Mouse (Mus musculus) liver, embryonic 14.5 days (tissue): ENCODE results near the gene Ccdc38. TPM values are rescaled to one million over a fixed set of nuclear protein-coding genes. Genes with fewer than 3 reads are reported as not detected.

ENCODE experiments used
- ATAC-seq: fragments of 200-750 bp; cut with Nextera tagmentation; 2 replicates; pipeline ENCODE4 v1.8.0; 2017; ENCODE audit warnings: moderate number of reproducible peaks, mild to moderate bottlenecking, moderate library complexity; ENCODE audit not compliant: insufficient read depth
- DNase-seq, 3 experiments: peaks; one replicate each; pipeline ENCODE4 v3.0.0-alpha.2; 2012 to 2013; ENCODE audit warnings: low read depth in 3 of 3, low spot score in 3 of 3
- H3K27ac ChIP-seq: fragments of 300-500 bp; sonication (generic); 2 replicates; pipeline ENCODE4 v1.5.1; 2014; ENCODE audit warnings: moderate library complexity, mild to moderate bottlenecking, control low read depth, inconsistent platforms
- H3K27me3 ChIP-seq: fragments of 300-500 bp; sonication (generic); 2 replicates; pipeline ENCODE4 v1.6.1; 2014; ENCODE audit warnings: mild to moderate bottlenecking, low read length, moderate library complexity; ENCODE audit not compliant: control insufficient read depth, insufficient read depth
- H3K36me3 ChIP-seq: fragments of 300-500 bp; sonication (generic); replicated peaks from 2 replicates; pipeline ENCODE4 v1.6.1; 2014; ENCODE audit warnings: low read depth; ENCODE audit not compliant: control insufficient read depth, insufficient read depth
- H3K4me1 ChIP-seq, 2 experiments: fragments of 200-500 bp in 1 of 2; fragments of 300-500 bp in 1 of 2; sonication (generic) in 1 of 2; replicated peaks; 2 replicates each; pipeline ENCODE4 v1.6.1; 2012 to 2014; ENCODE audit warnings: antibody characterized with exemption in 1 of 2, inconsistent platforms in 1 of 2, low read length in 1 of 2; ENCODE audit not compliant: control insufficient read depth in 2 of 2, insufficient read depth in 2 of 2
- H3K4me2 ChIP-seq: fragments of 300-500 bp; sonication (generic); 2 replicates; pipeline ENCODE4 v1.6.1; 2014; ENCODE audit warnings: low read depth, mild to moderate bottlenecking, control low read depth, moderate library complexity
- H3K4me3 ChIP-seq, 2 experiments: fragments of 200-500 bp in 1 of 2; fragments of 300-500 bp in 1 of 2; sonication (generic) in 1 of 2; 2 replicates each; pipeline ENCODE4 v1.5.1; 2012 to 2014; ENCODE audit warnings: low read depth in 2 of 2, low read length in 2 of 2, mild to moderate bottlenecking in 2 of 2, control low read depth in 1 of 2, inconsistent platforms in 1 of 2, moderate library complexity in 1 of 2; ENCODE audit not compliant: insufficient read depth in 1 of 2
- H3K9ac ChIP-seq: fragments of 300-500 bp; sonication (generic); replicated peaks from 2 replicates; pipeline ENCODE4 v1.6.1; 2014; ENCODE audit warnings: mild to moderate bottlenecking, control low read depth, moderate library complexity
- H3K9me3 ChIP-seq: fragments of 300-500 bp; sonication (generic); 2 replicates; pipeline ENCODE4 v1.6.1; 2016; ENCODE audit warnings: low read length, mixed read lengths; ENCODE audit not compliant: control insufficient read depth
- CTCF ChIP-seq: IDR thresholded peaks from 2 replicates; pipeline ENCODE4 v1.5.1; 2016; ENCODE audit warnings: antibody characterized with exemption, low read depth, control low read depth
- EP300 ChIP-seq: IDR thresholded peaks from 2 replicates; pipeline ENCODE4 v1.6.1; 2016; ENCODE audit warnings: antibody characterized with exemption, low read depth
- WGBS: fragments of 180-500 bp; shearing (Covaris S2); extraction: QIAGEN DNeasy Blood & Tissue Kit; methylation state at CpG from one replicate; pipeline ENCODE4 v1.1.7; 2014; ENCODE audit not compliant: insufficient replicate concordance; 5-methylcytosine and 5-hydroxymethylcytosine counted together
- polyA plus RNA-seq, 2 experiments: library from polyadenylated mRNA; depleted of rRNA in 1 of 2; stranded (reverse) in 1 of 2; unstranded in 1 of 2; fragments of >200 nt; fragmentation: Nextera tagmentation in 1 of 2; extraction: Ambion mirVana in 1 of 2; gene quantifications; 2 replicates each; pipeline versions ENCODE4 v1.2.1 to v1.2.3; 2012 to 2014

Gene Ccdc38
- polyA plus RNA-seq, 2 experiments = 0.02 to 0.15 TPM

GRCm38 (mm10) chr10:93624151-93624550 is 83.7 kb downstream of the Ccdc38 start:
- TF ChIP-seq CTCF = no peak
- TF ChIP-seq EP300 = no peak
- Histone ChIP-seq H3K4me3 (no peak overlapping the region), H3K4me1 (no peaks in the 10 kb centered on the region), H3K27me3 (no peaks in the 10 kb centered on the region; the same call in 1 of the 2 replicates), H3K9ac (no peak overlapping the region), H3K27ac (no peak overlapping the region), H3K36me3 (no peaks in the 10 kb centered on the region), H3K4me2 (peak overlapping the region; percentile 25; the same call in 1 of the 2 replicates), H3K9me3 (no peaks in the 10 kb centered on the region)
- WGBS = 60% methylated on average over 10 of the region's 10 CpGs
- no peak for DNase-seq
- ATAC-seq = no peak

GRCm38 (mm10) chr10:93630310-93630709 is 89.9 kb downstream of the Ccdc38 start:
- no peak overlapping the region for H3K4me3 ChIP-seq
- H3K36me3 ChIP-seq = no peaks in the 10 kb centered on the region
- DNase-seq = no peak
- H3K9ac ChIP-seq = no peak overlapping the region
- H3K9me3 ChIP-seq = no peaks in the 10 kb centered on the region
- H3K27ac ChIP-seq = no peak overlapping the region
- no peak for ATAC-seq
- H3K27me3 ChIP-seq = no peaks in the 10 kb centered on the region
- WGBS = 79% methylated on average over 5 of the region's 5 CpGs
- H3K4me1 ChIP-seq = no peaks in the 10 kb centered on the region
- H3K4me2 ChIP-seq = no peak overlapping the region
- no peak for TF ChIP-seq CTCF
- no peak for TF ChIP-seq EP300

- TF ChIP-seq CTCF = no peak
- DNase-seq (no peak), ATAC-seq (no peak)
- no peaks in the 10 kb centered on the region; the same call in 1 of the 2 replicates for H3K27me3 ChIP-seq
- H3K4me3 ChIP-seq = no peak overlapping the region
- no peak overlapping the region for H3K9ac ChIP-seq
- no peak overlapping the region for H3K27ac ChIP-seq
- 54% methylated on average over 4 of the region's 4 CpGs for WGBS
- no peaks in the 10 kb centered on the region for H3K36me3 ChIP-seq
- no peaks in the 10 kb centered on the region for H3K9me3 ChIP-seq
- H3K4me1 ChIP-seq = no peaks in the 10 kb centered on the region
- no peak overlapping the region for H3K4me2 ChIP-seq
These were observed 91.7 kb downstream of the Ccdc38 start for GRCm38 (mm10) chr10:93632086-93632485.

- TF ChIP-seq EP300 (no peak), CTCF (no peak)
- Histone ChIP-seq H3K9ac (no peak overlapping the region), H3K9me3 (no peaks in the 10 kb centered on the region), H3K36me3 (no peaks in the 10 kb centered on the region), H3K27ac (no peak overlapping the region), H3K4me1 (no peaks in the 10 kb centered on the region), H3K4me3 (no peak overlapping the region), H3K27me3 (no peaks in the 10 kb centered on the region; the same call in 1 of the 2 replicates), H3K4me2 (no peak overlapping the region)
- ATAC-seq (no peak), DNase-seq (no peak)
- 59% methylated on average over 5 of the region's 5 CpGs for WGBS
These were observed 93.1 kb downstream of the Ccdc38 start for GRCm38 (mm10) chr10:93633563-93633962.

Other genes starting within 250 kb of the Ccdc38 start
- 3.1 and 4.6 TPM in 2 replicates for gene Elk3, start 229.5 kb upstream of the Ccdc38 start, polyA plus RNA-seq (2012; rRNA removed)
- 3.7 and 4.0 TPM in 2 replicates for gene Elk3, start 229.5 kb upstream of the Ccdc38 start, polyA plus RNA-seq (2014; fragmentation: Nextera tagmentation; extraction: Ambion mirVana)
- 24.9 and 41.0 TPM in 2 replicates for gene Lta4h, start 87.2 kb upstream of the Ccdc38 start, polyA plus RNA-seq (2012; rRNA removed)
- 63.4 and 65.8 TPM in 2 replicates for gene Lta4h, start 87.2 kb upstream of the Ccdc38 start, polyA plus RNA-seq (2014; fragmentation: Nextera tagmentation; extraction: Ambion mirVana)
- 1.5 and 2.1 TPM in 2 replicates for gene Hal, start 51.9 kb upstream of the Ccdc38 start, polyA plus RNA-seq (2012; rRNA removed)
- 4.7 and 5.6 TPM in 2 replicates for gene Hal, start 51.9 kb upstream of the Ccdc38 start, polyA plus RNA-seq (2014; fragmentation: Nextera tagmentation; extraction: Ambion mirVana)
- 4.1 and 5.7 TPM in 2 replicates for gene Amdhd1, start 599 bp upstream of the Ccdc38 start, polyA plus RNA-seq (2012; rRNA removed)
- gene Amdhd1, start 599 bp upstream of the Ccdc38 start, polyA plus RNA-seq (2014; fragmentation: Nextera tagmentation; extraction: Ambion mirVana) = 9.7 and 10.1 TPM in 2 replicates
- 52.9 and 104 TPM in 2 replicates for gene Snrpf, start 49.1 kb downstream of the Ccdc38 start, polyA plus RNA-seq (2012; rRNA removed)
- 85.5 and 88.1 TPM in 2 replicates for gene Snrpf, start 49.1 kb downstream of the Ccdc38 start, polyA plus RNA-seq (2014; fragmentation: Nextera tagmentation; extraction: Ambion mirVana)
- 0.44 and 0.52 TPM in 2 replicates for gene Ntn4, start 100.0 kb downstream of the Ccdc38 start, polyA plus RNA-seq (2012; rRNA removed)
- gene Ntn4, start 100.0 kb downstream of the Ccdc38 start, polyA plus RNA-seq (2014; fragmentation: Nextera tagmentation; extraction: Ambion mirVana) = 0.05 and 0.11 TPM in 2 replicates